Mouse (Mus musculus): ENCODE data around the gene 4921536K21Rik.

- TF ChIP-seq ELF1 (IDR thresholded peaks at IDR 0.05; ENCODE audit: low read depth, low read length), result no peak
- no peak for TF ChIP-seq CTCF (conservative IDR thresholded peaks at IDR 0.05 in 1 of 2, IDR thresholded peaks at IDR 0.05 in 1 of 2; ENCODE audit: low read depth in 2 of 2, low read length in 2 of 2)
- no peak for TF ChIP-seq POLR2A (IDR thresholded peaks at IDR 0.05; ENCODE audit: low read depth, low read length)
- TF ChIP-seq ZMIZ1 (IDR thresholded peaks at IDR 0.05; ENCODE audit: low read depth, low read length), result no peak
- TF ChIP-seq USF1 (IDR thresholded peaks at IDR 0.05; ENCODE audit: low read depth, low read length), result no peak
- TF ChIP-seq SIN3A (IDR thresholded peaks at IDR 0.05; ENCODE audit: low read length), result no peak
- TF ChIP-seq EP300 (IDR thresholded peaks at IDR 0.05; ENCODE audit: low read length), result no peak
- no peak for TF ChIP-seq HCFC1 (IDR thresholded peaks at IDR 0.05; ENCODE audit: low read depth, low read length)
- no peak for TF ChIP-seq MAFK (IDR thresholded peaks at IDR 0.05; ENCODE audit: insufficient replicate concordance, low read length)
- no peak for TF ChIP-seq CHD1 (IDR thresholded peaks at IDR 0.05; ENCODE audit: low read depth, low read length)
These were observed 44.1 kb downstream of the 4921536K21Rik start for GRCm38 (mm10) chr11:3850746-3851277.

Data from CH12.LX (cell line).